In the genomic region with DNA sequence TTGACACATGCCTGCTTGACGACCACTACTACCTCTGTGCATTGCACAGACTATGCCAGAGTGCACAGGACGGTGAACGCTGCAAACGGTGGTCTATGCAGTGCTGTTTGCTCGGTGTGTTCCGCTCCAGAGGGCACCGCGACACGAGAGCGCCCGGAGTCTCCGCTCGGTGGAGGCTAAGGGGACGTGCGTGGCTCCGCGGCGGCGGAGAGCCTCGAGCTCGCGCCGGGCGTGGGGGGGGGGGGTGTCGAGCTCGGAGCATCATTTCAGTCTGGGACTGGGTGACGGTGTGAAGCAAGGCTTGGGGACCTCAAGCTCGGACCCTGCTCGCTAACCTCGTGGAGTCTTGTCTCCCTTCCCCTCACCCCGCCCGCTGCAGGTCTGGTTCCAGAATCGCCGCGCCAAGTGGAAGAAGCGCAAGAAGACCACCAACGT, we compare ENCODE assay signal across 8 mouse cellular contexts. TPM values are rescaled to one million over a fixed set of nuclear protein-coding genes. Genes with fewer than 3 reads are reported as not detected.
DNase-seq lines count a peak whose midpoint lies in the region; ATAC-seq and TF ChIP-seq lines count a peak whose summit lies in the region.
"Had no signal": no experiment of that assay in that cellular context is flagged by ENCODE, and none has a peak within 500 bp of the region (broad histone marks: within the 10 kb centered on the region; RNA-seq: fewer than 3 reads in every experiment).

No protein-coding gene starts in this region.

- H3K27ac ChIP-seq in forebrain, embryonic 16.5 days (ENCODE audit: low read length) = no peak overlapping the region
- no peak overlapping the region for H3K27ac ChIP-seq in liver, embryonic 11.5 days (ENCODE audit: low read depth, low read length)
- H3K27ac ChIP-seq in stomach, postnatal 0 days (replicated peaks) = no peak overlapping the region

- H3K4me3 ChIP-seq in forebrain, embryonic 16.5 days (replicated peaks; ENCODE audit: low read length) = peak overlapping the region; percentile 37
- peak overlapping the region; percentile 47 for H3K4me3 ChIP-seq in liver, embryonic 11.5 days (ENCODE audit: low read depth, low read length)
- H3K4me3 ChIP-seq in stomach, postnatal 0 days (ENCODE audit: low read depth, low read length) = peak overlapping the region; percentile 37

- peaks cover 18% of the 10 kb centered on the region for H3K4me1 ChIP-seq in forebrain, embryonic 16.5 days (replicated peaks; ENCODE audit: control insufficient read depth, insufficient read depth, low read length)
- peaks cover 9% of the 10 kb centered on the region; the same call in 1 of the 2 replicates for H3K4me1 ChIP-seq in liver, embryonic 11.5 days (replicated peaks; ENCODE audit: control insufficient read depth, insufficient read depth, low read length)
- H3K4me1 ChIP-seq in stomach, postnatal 0 days (replicated peaks; ENCODE audit: control insufficient read depth, insufficient read depth) = 0 out of 2 replicates have a peak, but pooled peaks cover 4% of the 10 kb centered on the region

- H3K9ac ChIP-seq in forebrain, embryonic 16.5 days (replicated peaks; ENCODE audit: low read depth, low read length) = no peak overlapping the region
- no peak overlapping the region for H3K9ac ChIP-seq in liver, embryonic 11.5 days (ENCODE audit: low read depth, low read length)
- H3K9ac ChIP-seq in stomach, postnatal 0 days (ENCODE audit: low read length) = no peak overlapping the region

- H3K27me3 ChIP-seq in forebrain, embryonic 16.5 days (replicated peaks; ENCODE audit: control insufficient read depth, insufficient read depth, low read length) = peaks cover 59% of the 10 kb centered on the region
- H3K27me3 ChIP-seq in liver, embryonic 11.5 days (replicated peaks; ENCODE audit: control insufficient read depth, insufficient read depth, low read length) = peaks cover 81% of the 10 kb centered on the region
- peaks cover 33% of the 10 kb centered on the region for H3K27me3 ChIP-seq in stomach, postnatal 0 days (ENCODE audit: control insufficient read depth, insufficient read depth, low read length)

- peak; percentile 47 for DNase-seq in retina, postnatal 1 day
- no peak for DNase-seq in retina, embryonic 14.5 days (ENCODE audit: low spot score)
- no peak for DNase-seq in liver, embryonic 11.5 days (ENCODE audit: low spot score)
- DNase-seq in stomach, postnatal 0 days (ENCODE audit: low spot score) = no peak
- DNase-seq in MN1 (ENCODE audit: low spot score) = no peak
- DNase-seq in natural killer cell, adult 2 months (ENCODE audit: low spot score in 2 of 2) = no peak
- DNase-seq: kidney, adult 8-10 months had no signal

- H3K4me2 ChIP-seq in forebrain, embryonic 16.5 days (ENCODE audit: low read length) = peak overlapping the region; percentile 61
- peak overlapping the region; percentile 67 for H3K4me2 ChIP-seq in liver, embryonic 11.5 days
- peak overlapping the region; percentile 69 for H3K4me2 ChIP-seq in stomach, postnatal 0 days (replicated peaks; ENCODE audit: low read depth)

- peak; percentile 41 for ATAC-seq in forebrain, embryonic 16.5 days
- ATAC-seq in liver, embryonic 11.5 days (replicated peaks; ENCODE audit: low FRiP score) = no peak
- peak; percentile 29; the same call in 1 of the 2 replicates for ATAC-seq in stomach, postnatal 0 days (ENCODE audit: low FRiP score, low TSS enrichment)

- no peaks in the 10 kb centered on the region for H3K36me3 ChIP-seq in forebrain, embryonic 16.5 days (ENCODE audit: control insufficient read depth, insufficient read depth)
- no peaks in the 10 kb centered on the region for H3K36me3 ChIP-seq in liver, embryonic 11.5 days (ENCODE audit: control insufficient read depth, insufficient read depth, low read length)
- no peaks in the 10 kb centered on the region for H3K36me3 ChIP-seq in stomach, postnatal 0 days (ENCODE audit: control insufficient read depth, insufficient read depth, low read length)

- WGBS in forebrain, embryonic 16.5 days = under 1% methylated on average over 35 of the region's 37 CpGs
- under 1% methylated on average over 37 of the region's 37 CpGs for WGBS in liver, embryonic 11.5 days
- 1% methylated on average over 37 of the region's 37 CpGs for WGBS in stomach, postnatal 0 days

- H3K9me3 ChIP-seq in forebrain, embryonic 16.5 days (ENCODE audit: control insufficient read depth, low read length) = no peaks in the 10 kb centered on the region
- no peaks in the 10 kb centered on the region for H3K9me3 ChIP-seq in liver, embryonic 11.5 days (ENCODE audit: control insufficient read depth, low read length)
- no peaks in the 10 kb centered on the region for H3K9me3 ChIP-seq in stomach, postnatal 0 days (ENCODE audit: control insufficient read depth, low read length)

- no peak for TF ChIP-seq CTCF in stomach, postnatal 0 days (IDR thresholded peaks at IDR 0.05; ENCODE audit: low read depth)

- no peak for TF ChIP-seq EP300 in stomach, postnatal 0 days (optimal IDR thresholded peaks at IDR 0.05)

RNA-seq across cellular contexts. Expression of a gene that starts 7.3 kb away (rescaled TPM):
- polyA plus RNA-seq in forebrain, embryonic 16.5 days (2015; fragmentation: Nextera tagmentation; extraction: Ambion mirVana) = 0.61 and 2.6 TPM in 2 replicates
- not detected in 2 replicates for polyA plus RNA-seq in liver, embryonic 11.5 days (2014; fragmentation: Nextera tagmentation; extraction: Ambion mirVana)
- not detected in 2 replicates for polyA plus RNA-seq in stomach, postnatal 0 days (2015; fragmentation: Nextera tagmentation; extraction: Ambion mirVana)
